Mouse (Mus musculus) ES-E14 (cell line): ENCODE data around the gene Tnr. TPM values are rescaled to one million over a fixed set of nuclear protein-coding genes. Genes with fewer than 3 reads are reported as not detected.

Source experiments
- DNase-seq: peaks from one replicate; pipeline ENCODE4 v3.0.0-alpha.2; 2013; ENCODE audit warnings: low read depth, low spot score
- H3K27ac ChIP-seq: 2 replicates; pipeline ENCODE4 v1.5.1; 2012; ENCODE audit warnings: low read depth, mild to moderate bottlenecking, low read length, moderate library complexity, mixed read lengths; ENCODE audit not compliant: poor library complexity, insufficient read depth, severe bottlenecking
- H3K36me3 ChIP-seq: 2 replicates; pipeline ENCODE4 v1.6.1; 2012; ENCODE audit warnings: mild to moderate bottlenecking, low read length, moderate library complexity, mixed read lengths; ENCODE audit not compliant: control insufficient read depth, poor library complexity, insufficient read depth, severe bottlenecking
- H3K4me1 ChIP-seq, 2 experiments: fragments of 150-350 bp in 1 of 2; sonication (generic) in 1 of 2; 2 replicates each; pipeline ENCODE4 v1.6.1; 2012; ENCODE audit warnings: low read length in 2 of 2, mild to moderate bottlenecking in 1 of 2, mixed read lengths in 1 of 2; ENCODE audit not compliant: control insufficient read depth in 2 of 2, insufficient read depth in 2 of 2, poor library complexity in 1 of 2
- H3K4me3 ChIP-seq, 2 experiments: fragments of 150-350 bp in 1 of 2; sonication (generic) in 1 of 2; 2 replicates each; pipeline ENCODE4 v1.5.1; 2012; ENCODE audit warnings: low read length in 2 of 2, low read depth in 1 of 2, mild to moderate bottlenecking in 1 of 2, mixed read lengths in 1 of 2; ENCODE audit not compliant: insufficient read depth in 1 of 2, poor library complexity in 1 of 2, severe bottlenecking in 1 of 2
- H3K9ac ChIP-seq: 2 replicates; pipeline ENCODE4 v1.6.1; 2012; ENCODE audit warnings: low read depth, mild to moderate bottlenecking, low read length, mixed read lengths; ENCODE audit not compliant: poor library complexity, insufficient read depth, severe bottlenecking
- H3K9me3 ChIP-seq: fragments of 150-350 bp; sonication (generic); 2 replicates; pipeline ENCODE4 v1.6.1; 2012; ENCODE audit warnings: low read depth, mild to moderate bottlenecking, low read length; ENCODE audit not compliant: control insufficient read depth, insufficient read depth
- CHD2 ChIP-seq: IDR thresholded peaks from 2 replicates; pipeline ENCODE4 v1.6.1; 2014; ENCODE audit warnings: mild to moderate bottlenecking, low read depth, low read length, inconsistent platforms
- HCFC1 ChIP-seq: IDR thresholded peaks from 2 replicates; pipeline ENCODE4 v1.6.1; 2012; ENCODE audit warnings: low read length, inconsistent platforms, borderline replicate concordance; ENCODE audit not compliant: insufficient read depth
- MAFK ChIP-seq: IDR thresholded peaks from 2 replicates; pipeline ENCODE4 v1.6.1; 2014; ENCODE audit warnings: mild to moderate bottlenecking, low read depth, low read length, inconsistent platforms; ENCODE audit not compliant: insufficient read depth
- ZC3H11A ChIP-seq: IDR thresholded peaks from 2 replicates; pipeline ENCODE4 v1.6.1; 2012; ENCODE audit warnings: low read depth, mild to moderate bottlenecking, inconsistent platforms, low read length, borderline replicate concordance
- ZNF384 ChIP-seq: IDR thresholded peaks from 2 replicates; pipeline ENCODE4 v1.6.1; 2012; ENCODE audit warnings: low read depth, low read length, inconsistent platforms
- in situ Hi-C, 2 experiments: fragments of 600-800 bp; cut with MboI; formaldehyde crosslinking; loops; one replicate each; pipeline ENCODE4 v1.15.1; 2025; ENCODE audit warnings: low sequenced_read_pairs in 2 of 2, inconsistent platforms in 1 of 2; ENCODE audit not compliant: unreplicated experiment in 2 of 2
- total RNA-seq: library from RNA; depleted of rRNA; stranded (reverse); fragments of 300-350 nt; gene quantifications from 2 replicates; pipeline ENCODE4 v1.2.3, GENCODE M21; 2012

Tnr gene
- total RNA-seq, 1 experiment: not detected

GRCm38 (mm10) chr1:159702038-159702437, 178.5 kb downstream of the Tnr start:
- TF ChIP-seq CHD2 (no peak), ZNF384 (no peak), HCFC1 (no peak), ZC3H11A (no peak), MAFK (no peak)
- H3K27ac ChIP-seq: no peak overlapping the region
- in situ Hi-C loops: no loop called here
- no peaks in the 10 kb centered on the region for H3K9me3 ChIP-seq
- no peaks in the 10 kb centered on the region for H3K4me1 ChIP-seq
- no peaks in the 10 kb centered on the region for H3K36me3 ChIP-seq
- no peak overlapping the region for H3K4me3 ChIP-seq
- no peak overlapping the region for H3K9ac ChIP-seq
- DNase-seq: peak; percentile 52

- H3K4me1 ChIP-seq: no peaks in the 10 kb centered on the region
- no peak overlapping the region for H3K9ac ChIP-seq
- no peaks in the 10 kb centered on the region for H3K36me3 ChIP-seq
- DNase-seq: no peak
- no peaks in the 10 kb centered on the region for H3K9me3 ChIP-seq
- no peak overlapping the region for H3K27ac ChIP-seq
- H3K4me3 ChIP-seq: no peak overlapping the region
- TF ChIP-seq CHD2 (no peak), ZC3H11A (no peak), MAFK (no peak), ZNF384 (no peak), HCFC1 (no peak)
- in situ Hi-C loops: no loop called here
Observed at GRCm38 (mm10) chr1:159704925-159705324, 181.4 kb downstream of the Tnr start.

GRCm38 (mm10) chr1:159716301-159716700, 192.7 kb downstream of the Tnr start:
- in situ Hi-C loops: no loop called here

GRCm38 (mm10) chr1:159717016-159717415, 193.4 kb downstream of the Tnr start:
- Histone ChIP-seq H3K4me1 (no peaks in the 10 kb centered on the region), H3K9me3 (no peaks in the 10 kb centered on the region), H3K9ac (no peak overlapping the region), H3K27ac (no peak overlapping the region), H3K36me3 (no peaks in the 10 kb centered on the region), H3K4me3 (no peak overlapping the region)
- no peak for TF ChIP-seq CHD2
- no peak for TF ChIP-seq HCFC1
- TF ChIP-seq ZNF384: no peak
- no peak for TF ChIP-seq MAFK
- TF ChIP-seq ZC3H11A: no peak
- in situ Hi-C loops: no loop called here
- DNase-seq: no peak

More at GRCm38 (mm10) chr1:159716301-159716700, 192.7 kb downstream of the Tnr start:
- no peaks in the 10 kb centered on the region for H3K36me3 ChIP-seq
- no peak overlapping the region for H3K4me3 ChIP-seq
- H3K27ac ChIP-seq: no peak overlapping the region
- no peak for DNase-seq
- TF ChIP-seq MAFK: no peak
- no peak for TF ChIP-seq ZC3H11A
- no peak for TF ChIP-seq ZNF384
- no peak for TF ChIP-seq HCFC1
- TF ChIP-seq CHD2: no peak
- no peak overlapping the region for H3K9ac ChIP-seq
- H3K9me3 ChIP-seq: no peaks in the 10 kb centered on the region
- no peaks in the 10 kb centered on the region for H3K4me1 ChIP-seq

GRCm38 (mm10) chr1:159723733-159724132, 200.2 kb downstream of the Tnr start:
- in situ Hi-C loops: no loop called here
- Histone ChIP-seq H3K4me3 (no peak overlapping the region), H3K4me1 (no peaks in the 10 kb centered on the region), H3K36me3 (no peaks in the 10 kb centered on the region), H3K27ac (no peak overlapping the region), H3K9ac (no peak overlapping the region), H3K9me3 (no peaks in the 10 kb centered on the region)
- no peak for TF ChIP-seq CHD2
- TF ChIP-seq ZC3H11A: no peak
- no peak for TF ChIP-seq ZNF384
- no peak for TF ChIP-seq HCFC1
- TF ChIP-seq MAFK: no peak
- DNase-seq: no peak
